Mouse (Mus musculus) kidney, adult 2 months (tissue): ENCODE measurements at regions not wholly inside any gene's neighbourhood (a gene's known extent, or its start where the extent isn't known, plus 50 kb on each side); places are given as distances from the start of the nearest gene placed in this dataset.

ENCODE experiments used
- DNase-seq: peaks from one replicate; pipeline ENCODE4 v3.0.0; 2021
- H3K27ac ChIP-seq: fragments of 200-500 bp; 2 replicates; pipeline ENCODE4 v1.5.1; 2012; ENCODE audit warnings: low read depth, low read length, control low read depth, inconsistent platforms; ENCODE audit not compliant: insufficient read depth
- H3K27me3 ChIP-seq: fragments of 200-500 bp; replicated peaks from 2 replicates; pipeline ENCODE4 v1.6.1; 2012; ENCODE audit warnings: mild to moderate bottlenecking, moderate library complexity, low read length, inconsistent platforms; ENCODE audit not compliant: control insufficient read depth, insufficient read depth
- H3K36me3 ChIP-seq: fragments of 200-500 bp; 2 replicates; pipeline ENCODE4 v1.6.1; 2012; ENCODE audit warnings: mild to moderate bottlenecking, moderate library complexity, low read length, inconsistent platforms; ENCODE audit not compliant: control insufficient read depth, insufficient read depth
- H3K4me1 ChIP-seq: fragments of 200-500 bp; 2 replicates; pipeline ENCODE4 v1.6.1; 2011; ENCODE audit warnings: low read length; ENCODE audit not compliant: control insufficient read depth, insufficient read depth
- H3K4me3 ChIP-seq: fragments of 200-500 bp; 2 replicates; pipeline ENCODE4 v1.5.1; 2011; ENCODE audit warnings: mild to moderate bottlenecking, low read depth, low read length, control low read depth; ENCODE audit not compliant: insufficient read depth
- CTCF ChIP-seq: fragments of 200-500 bp; conservative IDR thresholded peaks from 2 replicates; pipeline ENCODE4 v1.5.1; 2011; ENCODE audit warnings: low read depth, mild to moderate bottlenecking, control low read depth, low read length, moderate library complexity, mixed read lengths; ENCODE audit not compliant: insufficient read depth, insufficient read length
- POLR2A ChIP-seq: fragments of 200-500 bp; IDR thresholded peaks from one replicate; pipeline ENCODE4 v1.6.1; 2011; ENCODE audit warnings: low read depth, low read length, control low read depth
- WGBS: fragments of 180-500 bp; shearing (Covaris S2); methylation state at CpG from one replicate; pipeline ENCODE4 v1.1.7; 2018; 5-methylcytosine and 5-hydroxymethylcytosine counted together

DNA sequence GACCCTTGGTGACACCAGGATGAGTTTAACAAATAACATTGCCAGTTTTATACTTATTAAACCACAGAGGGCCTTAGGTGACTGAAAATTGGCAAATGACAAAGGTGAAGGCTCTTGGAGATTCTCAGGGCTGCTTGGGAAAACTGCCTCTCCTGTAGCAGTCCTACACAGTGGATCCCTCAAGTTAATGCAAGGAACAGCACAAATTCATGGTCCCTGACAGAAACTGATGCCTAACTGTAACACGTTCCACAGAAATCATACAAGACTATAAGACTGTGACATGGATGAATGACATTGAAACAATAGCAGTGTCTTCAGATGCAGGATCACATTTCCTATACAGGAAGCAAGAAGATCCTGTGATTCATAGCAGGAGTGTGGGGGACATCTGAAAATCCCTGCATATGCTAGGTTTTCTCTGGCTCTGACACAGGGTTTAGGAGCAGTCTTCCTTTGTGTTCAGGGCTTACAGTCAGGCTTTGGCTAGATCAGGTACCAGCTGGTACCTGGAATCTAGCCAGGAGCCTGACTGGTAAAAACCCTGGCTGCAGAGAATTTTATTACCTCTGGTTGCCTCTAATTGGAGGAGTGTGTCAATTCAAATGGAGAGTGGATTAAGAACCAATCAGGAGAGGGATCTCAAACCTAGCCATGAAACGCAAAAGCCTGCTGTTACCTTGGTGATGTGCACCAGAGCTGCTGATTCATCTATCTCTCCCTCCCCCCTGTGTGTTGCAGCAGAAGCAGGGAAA, 468.9 kb upstream of the Ndn start:
- Histone ChIP-seq H3K4me3 (no peak overlapping the region), H3K36me3 (no peaks in the 10 kb centered on the region), H3K4me1 (no peaks in the 10 kb centered on the region), H3K27ac (no peak overlapping the region), H3K27me3 (no peaks in the 10 kb centered on the region)
- TF ChIP-seq POLR2A (no peak), CTCF (no peak)
- DNase-seq: peak; percentile 5
- 35% methylated on average over 2 of the region's 2 CpGs for WGBS

DNA sequence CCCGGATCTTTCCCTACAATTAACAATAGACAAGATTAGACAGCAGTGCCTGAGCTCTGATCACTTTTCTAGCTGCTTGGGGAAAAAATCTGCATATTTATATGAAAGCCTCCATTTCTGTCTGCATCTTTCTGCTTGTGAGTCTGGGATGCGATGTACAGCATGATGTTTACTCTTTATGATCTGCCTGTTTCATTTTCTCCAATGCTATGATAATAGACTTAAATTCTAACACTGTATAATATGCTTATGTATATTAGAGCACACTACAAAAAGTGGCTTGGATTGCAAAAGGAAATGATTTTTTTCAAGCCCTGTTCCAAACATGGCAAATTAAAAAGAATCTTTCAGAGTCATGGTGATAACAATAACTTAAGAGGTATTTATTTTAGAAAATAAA, 468.3 kb upstream of the Ndn start:
- H3K36me3 ChIP-seq: no peaks in the 10 kb centered on the region
- H3K4me1 ChIP-seq: no peaks in the 10 kb centered on the region
- no peak overlapping the region for H3K4me3 ChIP-seq
- no peak overlapping the region for H3K27ac ChIP-seq
- TF ChIP-seq POLR2A: no peak
- TF ChIP-seq CTCF: no peak
- DNase-seq: no peak
- H3K27me3 ChIP-seq: no peaks in the 10 kb centered on the region
- 55% methylated on average over 2 of the region's 2 CpGs for whole genome bisulfite sequencing

DNA sequence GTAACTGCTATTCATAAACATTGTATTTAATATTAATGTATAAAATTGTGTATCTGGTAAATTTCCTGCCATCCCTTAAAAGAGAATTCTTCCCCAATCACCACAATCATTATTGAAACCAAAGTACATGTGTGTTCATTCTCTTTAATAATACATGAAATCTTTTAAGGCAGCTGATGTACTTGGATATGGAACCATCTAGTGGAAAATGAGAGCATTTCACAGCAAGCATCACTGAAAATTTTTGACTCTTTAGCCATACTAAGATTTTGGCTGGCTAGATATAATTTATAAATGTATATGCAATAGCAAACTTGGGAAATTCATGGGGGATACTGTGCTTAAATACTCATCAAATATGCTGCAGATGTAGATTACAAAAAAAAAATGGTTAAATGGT, 467.8 kb upstream of the Ndn start:
- Histone ChIP-seq H3K4me3 (no peak overlapping the region), H3K27ac (no peak overlapping the region), H3K27me3 (no peaks in the 10 kb centered on the region), H3K36me3 (no peaks in the 10 kb centered on the region), H3K4me1 (no peaks in the 10 kb centered on the region)
- TF ChIP-seq POLR2A (no peak), CTCF (no peak)
- DNase-seq: no peak
